Mouse (Mus musculus) G1E (cell line): ENCODE data around the gene Rpl31. TPM values are rescaled to one million over a fixed set of nuclear protein-coding genes. Genes with fewer than 3 reads are reported as not detected.

Experiments used
- ATAC-seq: 2 replicates; pipeline ENCODE4 v1.8.0; 2016; ENCODE audit warnings: mild to moderate bottlenecking; ENCODE audit not compliant: insufficient number of reproducible peaks, poor library complexity, low FRiP score, severe bottlenecking; ENCODE audit errors: extremely low read depth
- DNase-seq: peaks from one replicate; pipeline ENCODE4 v3.0.0; 2012; ENCODE audit warnings: low spot score
- H3K27me3 ChIP-seq: 2 replicates; pipeline ENCODE4 v1.6.1; 2012; ENCODE audit warnings: mild to moderate bottlenecking, low read length, inconsistent platforms; ENCODE audit not compliant: insufficient read depth
- H3K36me3 ChIP-seq: replicated peaks from 2 replicates; pipeline ENCODE3; 2012; ENCODE audit warnings: mild to moderate bottlenecking, inconsistent platforms
- H3K4me1 ChIP-seq: 2 replicates; pipeline ENCODE4 v1.6.1; 2012; ENCODE audit warnings: low read depth, low read length, inconsistent platforms, mixed read lengths; ENCODE audit not compliant: insufficient read depth
- H3K4me3 ChIP-seq: 2 replicates; pipeline ENCODE4 v1.5.1; 2012; ENCODE audit warnings: low read depth, mild to moderate bottlenecking, inconsistent platforms, low read length, moderate library complexity, mixed read lengths
- H3K9me3 ChIP-seq: replicated peaks from 2 replicates; pipeline ENCODE4 v1.6.1; 2012; ENCODE audit warnings: inconsistent platforms
- CTCF ChIP-seq: IDR thresholded peaks from 2 replicates; pipeline ENCODE4 v1.5.1; 2012; ENCODE audit warnings: low read depth, low read length, inconsistent platforms, mixed read lengths
- GATA1 ChIP-seq: IDR thresholded peaks from 2 replicates; pipeline ENCODE4 v1.6.1; 2012; ENCODE audit warnings: borderline replicate concordance, low read length, inconsistent platforms, mixed read lengths
- GATA2 ChIP-seq: IDR thresholded peaks from 2 replicates; pipeline ENCODE4 v1.6.1; 2012; ENCODE audit warnings: low read depth, low read length, inconsistent platforms, borderline replicate concordance
- POLR2AphosphoS5 ChIP-seq: IDR thresholded peaks from 2 replicates; pipeline ENCODE4 v1.6.1; 2012; ENCODE audit warnings: low read depth, low read length, inconsistent platforms; ENCODE audit not compliant: insufficient replicate concordance
- TAL1 ChIP-seq: conservative IDR thresholded peaks from 2 replicates; pipeline ENCODE4 v1.6.1; 2012; ENCODE audit warnings: low read depth, low read length, inconsistent platforms, mixed read lengths
- polyA plus RNA-seq: library from polyadenylated mRNA; stranded (reverse); fragments of >175 nt; gene quantifications from 2 replicates; pipeline ENCODE4 v1.2.3, GENCODE M21; 2012
- total RNA-seq, 2 experiments: library from RNA; stranded (forward) in 1 of 2; stranded (reverse) in 1 of 2; fragments of 200-1000 nt in 1 of 2; fragments of >200 nt in 1 of 2; fragmentation: Nextera tagmentation in 1 of 2; gene quantifications; 2 replicates each; pipeline ENCODE4 v1.2.3; 2014 to 2017

Rpl31 gene
- total and polyA plus RNA-seq, 3 experiments, result 479 to 2,463 (median 739) TPM

GRCm38 (mm10) chr1:39393217-39393867 lies 25.7 kb downstream of the Rpl31 start:
- Histone ChIP-seq H3K36me3 (peaks cover 80% of the 10 kb centered on the region), H3K27me3 (no peaks in the 10 kb centered on the region), H3K9me3 (peaks cover 12% of the 10 kb centered on the region), H3K4me3 (peak overlapping the region; percentile 39; the same call in 1 of the 2 replicates), H3K4me1 (peaks cover 78% of the 10 kb centered on the region)
- peak; percentile 87 for ATAC-seq
- no peak for TF ChIP-seq CTCF
- peak; percentile 92 for TF ChIP-seq TAL1
- no peak for TF ChIP-seq POLR2AphosphoS5
- no peak for TF ChIP-seq GATA2
- no peak for TF ChIP-seq GATA1
- DNase-seq, result peak; percentile 95

GRCm38 (mm10) chr1:39394096-39394495 lies 26.5 kb downstream of the Rpl31 start:
- no peaks in the 10 kb centered on the region for H3K27me3 ChIP-seq
- peaks cover 12% of the 10 kb centered on the region for H3K9me3 ChIP-seq
- H3K4me3 ChIP-seq, result peak overlapping the region; percentile 51; the same call in 1 of the 2 replicates
- DNase-seq (no peak), ATAC-seq (no peak)
- TF ChIP-seq TAL1, result no peak
- TF ChIP-seq CTCF, result no peak
- TF ChIP-seq POLR2AphosphoS5, result no peak
- no peak for TF ChIP-seq GATA1
- TF ChIP-seq GATA2, result no peak
- peaks cover 80% of the 10 kb centered on the region for H3K4me1 ChIP-seq
- peaks cover 80% of the 10 kb centered on the region for H3K36me3 ChIP-seq

DNA sequence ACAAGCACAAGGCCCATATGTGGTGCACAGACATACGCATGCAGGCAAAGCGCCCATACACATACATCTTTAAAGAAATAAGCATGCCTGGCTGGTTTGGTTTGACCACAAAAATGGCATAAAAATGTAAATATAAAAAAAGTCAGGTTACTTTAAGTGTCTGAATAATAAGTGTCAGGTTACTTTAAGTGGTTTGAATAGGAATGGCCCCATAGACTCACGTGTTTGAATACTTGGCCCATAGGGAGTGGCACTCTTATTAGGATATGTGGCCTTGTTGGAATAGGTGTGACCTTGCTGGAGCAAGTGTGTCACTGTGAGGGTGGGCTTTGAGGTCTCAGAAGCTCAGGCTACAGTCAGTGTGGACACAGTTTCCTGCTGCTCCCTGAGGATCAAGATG lies 27.0 kb downstream of the Rpl31 start:
- H3K4me1 ChIP-seq, result peaks cover 80% of the 10 kb centered on the region
- TF ChIP-seq POLR2AphosphoS5 (no peak), GATA1 (no peak), TAL1 (no peak), CTCF (no peak), GATA2 (no peak)
- DNase-seq (no peak), ATAC-seq (no peak)
- H3K9me3 ChIP-seq, result peaks cover 12% of the 10 kb centered on the region
- H3K36me3 ChIP-seq, result peaks cover 80% of the 10 kb centered on the region
- no peak overlapping the region for H3K4me3 ChIP-seq
- no peaks in the 10 kb centered on the region for H3K27me3 ChIP-seq

GRCm38 (mm10) chr1:39396347-39396746 lies 28.7 kb downstream of the Rpl31 start:
- ATAC-seq, result peak; percentile 54

DNA sequence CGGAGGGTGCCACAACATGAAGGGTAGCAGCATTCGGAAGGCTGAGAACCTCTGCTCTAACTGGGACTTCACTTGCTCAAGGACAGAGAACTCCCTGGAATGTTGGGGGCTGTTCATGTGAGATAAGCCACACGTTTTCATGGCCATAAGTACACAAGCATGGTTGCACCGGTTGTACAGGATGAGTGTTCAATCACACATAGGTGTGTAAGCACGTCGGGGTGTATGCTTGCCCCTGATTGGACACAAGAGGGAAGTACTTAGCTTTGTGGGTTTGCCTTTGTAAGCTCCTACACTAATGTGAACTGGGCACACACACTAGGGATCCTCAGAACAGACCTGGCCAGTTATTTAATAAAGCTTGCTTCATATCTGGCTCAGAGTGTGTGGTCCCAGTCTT lies 30.6 kb downstream of the Rpl31 start:
- ATAC-seq, result no peak
- peaks cover 83% of the 10 kb centered on the region for H3K36me3 ChIP-seq
- no peak overlapping the region for H3K4me3 ChIP-seq

More at GRCm38 (mm10) chr1:39396347-39396746, 28.7 kb downstream of the Rpl31 start:
- Histone ChIP-seq H3K4me3 (no peak overlapping the region), H3K36me3 (peaks cover 81% of the 10 kb centered on the region), H3K27me3 (no peaks in the 10 kb centered on the region), H3K9me3 (peaks cover 12% of the 10 kb centered on the region), H3K4me1 (peaks cover 89% of the 10 kb centered on the region)
- TF ChIP-seq GATA2 (no peak), GATA1 (no peak), TAL1 (peak; percentile 53), POLR2AphosphoS5 (no peak)
- DNase-seq, result peak; percentile 46

GRCm38 (mm10) chr1:39399228-39399627 lies 31.6 kb downstream of the Rpl31 start:
- DNase-seq (no peak), ATAC-seq (no peak)
- no peak for TF ChIP-seq CTCF
- TF ChIP-seq TAL1, result no peak
- TF ChIP-seq GATA1, result no peak
- TF ChIP-seq POLR2AphosphoS5, result no peak
- TF ChIP-seq GATA2, result no peak

More for the DNA sequence above, 30.6 kb downstream of the Rpl31 start:
- H3K4me1 ChIP-seq, result peaks cover 70% of the 10 kb centered on the region
- peaks cover 12% of the 10 kb centered on the region for H3K9me3 ChIP-seq
- no peaks in the 10 kb centered on the region for H3K27me3 ChIP-seq
- TF ChIP-seq TAL1, result no peak
- no peak for TF ChIP-seq GATA1
- no peak for TF ChIP-seq CTCF
- no peak for TF ChIP-seq GATA2
- TF ChIP-seq POLR2AphosphoS5, result no peak
- no peak for DNase-seq

DNA sequence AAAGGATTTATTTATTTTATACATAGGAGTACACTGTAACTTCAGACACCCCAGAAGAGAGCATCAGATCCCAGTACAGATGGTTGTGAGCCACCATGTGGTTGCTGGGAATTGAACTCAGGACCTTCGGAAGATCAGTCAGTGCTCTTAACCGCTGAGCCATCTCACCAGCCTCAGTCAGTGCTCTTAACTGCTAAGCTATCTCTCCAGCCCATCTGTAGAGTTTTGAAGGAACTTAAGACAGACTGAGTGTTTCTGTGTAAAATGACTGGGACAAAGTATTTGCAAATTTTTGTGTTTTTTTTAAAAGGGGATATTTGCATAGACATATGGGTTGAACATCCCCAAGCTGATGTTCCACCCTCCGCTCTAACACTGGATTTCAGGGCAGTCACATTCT lies 32.5 kb downstream of the Rpl31 start:
- TF ChIP-seq POLR2AphosphoS5, result no peak
- no peak for TF ChIP-seq GATA1
- TF ChIP-seq CTCF, result no peak
- TF ChIP-seq TAL1, result no peak
- no peak for TF ChIP-seq GATA2
- Histone ChIP-seq H3K4me3 (no peak overlapping the region), H3K36me3 (peaks cover 87% of the 10 kb centered on the region), H3K27me3 (no peaks in the 10 kb centered on the region), H3K4me1 (peaks cover 63% of the 10 kb centered on the region), H3K9me3 (peaks cover 12% of the 10 kb centered on the region)
- ATAC-seq (no peak), DNase-seq (no peak)

More at GRCm38 (mm10) chr1:39399228-39399627, 31.6 kb downstream of the Rpl31 start:
- no peak overlapping the region for H3K4me3 ChIP-seq
- H3K9me3 ChIP-seq, result peaks cover 12% of the 10 kb centered on the region
- peaks cover 89% of the 10 kb centered on the region for H3K36me3 ChIP-seq
- H3K27me3 ChIP-seq, result no peaks in the 10 kb centered on the region
- H3K4me1 ChIP-seq, result peaks cover 70% of the 10 kb centered on the region
